Mouse (Mus musculus) olfactory bulb, adult 2 months (tissue): ENCODE measurements around the gene Rnf20.

ENCODE experiments used
- CTCF ChIP-seq: fragments of 200-500 bp; IDR thresholded peaks from 2 replicates; pipeline ENCODE4 v1.5.1; 2012; ENCODE audit warnings: low read depth, mild to moderate bottlenecking, low read length, moderate library complexity; ENCODE audit not compliant: insufficient read depth
- POLR2A ChIP-seq: fragments of 200-500 bp; IDR thresholded peaks from 2 replicates; pipeline ENCODE4 v1.6.1; 2012; ENCODE audit warnings: mild to moderate bottlenecking, low read depth, low read length, moderate library complexity; ENCODE audit not compliant: insufficient read depth

DNA sequence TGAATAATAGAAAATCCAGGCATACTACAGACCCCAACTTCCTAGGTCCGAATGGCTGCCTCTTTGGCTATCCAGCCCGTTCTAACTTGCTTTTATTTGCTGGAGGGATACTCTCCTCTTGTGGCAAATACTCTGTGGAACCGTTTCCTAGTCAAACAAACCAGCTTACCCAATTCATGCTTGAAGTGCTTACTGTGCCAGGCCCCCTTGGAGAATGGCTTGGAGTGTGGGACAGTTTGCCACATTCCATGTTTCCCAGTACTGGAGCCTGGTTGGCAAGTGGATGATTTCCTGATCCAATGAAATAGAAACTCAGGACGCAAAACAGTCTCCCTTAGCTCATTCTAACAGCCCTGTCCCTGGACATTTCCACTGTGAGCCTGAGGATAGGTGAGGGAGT, 30.4 kb downstream of the Rnf20 start:
- TF ChIP-seq POLR2A (no peak), CTCF (no peak)
